Mouse (Mus musculus) heart, embryonic 14.5 days (tissue): Measurements from ENCODE around the gene Evx2. TPM values are rescaled to one million over a fixed set of nuclear protein-coding genes. Genes with fewer than 3 reads are reported as not detected.

Experiments used
- ATAC-seq: fragments of 200-750 bp; cut with Nextera tagmentation; 2 replicates; pipeline ENCODE4 v1.8.0; 2017; ENCODE audit warnings: low read depth, moderate TSS enrichment; ENCODE audit not compliant: insufficient number of reproducible peaks, insufficient read depth, low FRiP score
- H3K27ac ChIP-seq, 2 experiments: fragments of 200-500 bp in 1 of 2; fragments of 300-500 bp in 1 of 2; sonication (generic) in 1 of 2; replicated peaks in 1 of 2; 2 replicates each; pipeline ENCODE4 v1.5.1; 2012 to 2014; ENCODE audit warnings: low read depth in 2 of 2, low read length in 2 of 2, control low read depth in 1 of 2, mild to moderate bottlenecking in 1 of 2, mixed read lengths in 1 of 2; ENCODE audit not compliant: control insufficient read depth in 1 of 2, insufficient read depth in 1 of 2
- H3K27me3 ChIP-seq: fragments of 300-500 bp; sonication (generic); 2 replicates; pipeline ENCODE4 v1.6.1; 2014; ENCODE audit warnings: mild to moderate bottlenecking, low read length, control low read depth; ENCODE audit not compliant: control insufficient read depth, insufficient read depth
- H3K36me3 ChIP-seq: fragments of 300-500 bp; sonication (generic); 2 replicates; pipeline ENCODE4 v1.6.1; 2014; ENCODE audit warnings: mild to moderate bottlenecking, control low read depth, low read length, mixed read lengths; ENCODE audit not compliant: control insufficient read depth, insufficient read depth
- H3K4me1 ChIP-seq, 2 experiments: fragments of 200-500 bp in 1 of 2; fragments of 300-500 bp in 1 of 2; sonication (generic) in 1 of 2; 2 replicates each; pipeline ENCODE4 v1.6.1; 2012 to 2014; ENCODE audit warnings: low read length in 2 of 2, control low read depth in 1 of 2, mixed read lengths in 1 of 2; ENCODE audit not compliant: control insufficient read depth in 2 of 2, insufficient read depth in 2 of 2
- H3K4me2 ChIP-seq: fragments of 300-500 bp; sonication (generic); 2 replicates; pipeline ENCODE4 v1.6.1; 2014; ENCODE audit warnings: mild to moderate bottlenecking, low read length
- H3K4me3 ChIP-seq, 2 experiments: fragments of 200-500 bp in 1 of 2; fragments of 300-500 bp in 1 of 2; sonication (generic) in 1 of 2; 2 replicates each; pipeline ENCODE4 v1.5.1; 2012 to 2014; ENCODE audit warnings: low read length in 2 of 2, mild to moderate bottlenecking in 2 of 2, control low read depth in 1 of 2, low read depth in 1 of 2, moderate library complexity in 1 of 2; ENCODE audit not compliant: control insufficient read depth in 1 of 2, insufficient read depth in 1 of 2
- H3K9ac ChIP-seq: fragments of 300-500 bp; sonication (generic); 2 replicates; pipeline ENCODE4 v1.6.1; 2014; ENCODE audit warnings: mild to moderate bottlenecking, low read length
- H3K9me3 ChIP-seq: fragments of 300-500 bp; sonication (generic); 2 replicates; pipeline ENCODE4 v1.6.1; 2016; ENCODE audit warnings: low read length, control low read depth; ENCODE audit not compliant: control insufficient read depth
- WGBS: fragments of 180-500 bp; shearing (Covaris S2); extraction: QIAGEN DNeasy Blood & Tissue Kit; methylation state at CpG from one replicate; pipeline ENCODE4 v1.1.7; 2014; 5-methylcytosine and 5-hydroxymethylcytosine counted together
- polyA plus RNA-seq: library from polyadenylated mRNA; unstranded; fragments of >200 nt; fragmentation: Nextera tagmentation; extraction: Ambion mirVana; gene quantifications from 2 replicates; pipeline ENCODE4 v1.2.1, GENCODE M21; 2014

The Evx2 gene
- polyA plus RNA-seq, 1 experiment from 2014 or later: not detected

DNA sequence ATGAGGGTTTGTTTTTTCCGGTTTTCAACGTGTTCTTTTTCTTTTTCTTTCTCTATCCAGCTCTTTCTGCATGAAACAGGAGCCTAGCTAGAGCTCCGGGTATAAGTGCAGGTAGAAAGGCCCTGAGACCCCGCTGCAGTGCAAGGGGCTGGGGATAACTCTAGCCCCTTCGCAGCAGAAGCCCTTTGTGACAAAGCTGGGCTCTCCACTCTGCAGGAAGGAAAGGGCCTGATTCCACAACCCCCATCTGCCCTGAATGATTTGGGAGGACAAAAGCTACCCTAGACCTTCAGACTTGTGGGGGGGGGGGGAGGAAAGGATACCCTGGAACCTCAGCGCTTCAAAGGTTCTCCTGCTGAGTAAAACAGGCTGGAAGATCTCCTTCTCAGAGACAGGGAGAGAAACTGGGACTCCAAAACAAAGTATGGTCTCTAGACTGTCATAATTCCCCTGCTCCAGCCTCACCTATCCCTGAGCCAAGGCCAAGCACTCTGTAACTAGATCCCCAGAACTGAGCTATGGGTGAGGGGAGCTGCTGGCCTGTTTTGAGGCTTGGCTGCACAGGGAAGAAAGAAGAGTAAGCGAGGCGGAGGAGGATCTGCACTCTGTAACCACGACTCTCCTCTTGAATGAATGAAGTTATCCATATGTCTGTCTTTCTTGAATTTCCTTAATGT is 17.2 kb upstream of the Evx2 start:
- Histone ChIP-seq H3K4me2 (no peak overlapping the region), H3K27ac (no peak overlapping the region), H3K4me3 (no peak overlapping the region), H3K4me1 (peaks cover 2 to 5% of the 10 kb centered on the region in 2 experiments; a peak in 2 of 4 replicates), H3K9ac (no peak overlapping the region), H3K36me3 (no peaks in the 10 kb centered on the region), H3K27me3 (peaks cover 100% of the 10 kb centered on the region), H3K9me3 (no peaks in the 10 kb centered on the region)
- WGBS: 4% methylated on average over 9 of the region's 9 CpGs
- no peak for ATAC-seq

GRCm38 (mm10) chr2:74675666-74676282 is 16.4 kb upstream of the Evx2 start:
- Histone ChIP-seq H3K4me1 (peaks cover 2 to 5% of the 10 kb centered on the region in 2 experiments; a peak in 2 of 4 replicates), H3K4me3 (no peak overlapping the region), H3K27me3 (peaks cover 100% of the 10 kb centered on the region), H3K36me3 (no peaks in the 10 kb centered on the region), H3K4me2 (no peak overlapping the region), H3K27ac (no peak overlapping the region), H3K9me3 (no peaks in the 10 kb centered on the region), H3K9ac (no peak overlapping the region)
- ATAC-seq: no peak
- WGBS: 5% methylated on average over 24 of the region's 24 CpGs

DNA sequence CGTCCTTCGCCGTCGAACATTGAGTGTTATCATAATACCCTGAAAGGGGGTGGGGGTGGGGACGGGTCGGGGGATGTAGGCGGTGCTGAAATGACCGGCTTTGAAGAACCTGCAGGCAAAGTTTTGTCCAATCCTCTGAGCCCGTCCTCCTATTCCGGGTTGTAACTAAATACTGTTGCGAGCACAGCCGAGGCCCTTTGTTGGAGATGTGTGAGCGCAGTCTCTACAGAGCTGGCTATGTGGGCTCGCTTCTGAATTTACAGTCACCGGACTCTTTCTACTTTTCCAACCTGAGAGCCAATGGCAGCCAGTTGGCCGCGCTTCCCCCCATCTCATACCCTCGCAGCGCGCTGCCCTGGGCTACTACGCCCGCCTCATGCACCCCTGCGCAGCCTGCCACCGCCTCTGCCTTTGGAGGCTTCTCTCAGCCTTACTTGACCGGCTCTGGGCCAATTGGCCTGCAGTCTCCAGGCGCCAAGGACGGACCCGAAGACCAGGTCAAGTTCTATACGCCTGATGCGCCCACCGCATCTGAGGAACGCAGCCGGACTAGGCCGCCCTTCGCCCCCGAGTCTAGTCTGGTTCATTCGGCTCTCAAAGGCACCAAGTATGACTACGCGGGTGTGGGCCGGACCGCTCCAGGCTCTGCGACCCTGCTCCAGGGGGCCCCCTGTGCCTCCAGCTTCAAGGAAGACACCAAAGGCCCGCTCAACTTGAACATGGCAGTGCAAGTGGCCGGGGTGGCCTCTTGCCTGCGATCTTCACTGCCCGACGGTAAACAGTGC is 15.7 kb upstream of the Evx2 start, which contains the start of gene Hoxd12:
Gene Hoxd12 (plus strand): TSS at position 133 of the 785 bp plus-strand sequence.
- Histone ChIP-seq H3K9me3 (no peaks in the 10 kb centered on the region), H3K4me3 (no peak within 1 kb of the TSS), H3K27ac (no peak within 1 kb of the TSS), H3K27me3 (peaks cover 99% of the 10 kb centered on the region), H3K9ac (no peak within 1 kb of the TSS), H3K4me2 (no peak within 1 kb of the TSS), H3K4me1 (peaks cover 2 to 5% of the 10 kb centered on the region in 2 experiments; a peak in 2 of 4 replicates), H3K36me3 (no peaks in the 10 kb centered on the region)
- no peak for ATAC-seq
- 3% methylated on average over 47 of the region's 47 CpGs for WGBS

DNA sequence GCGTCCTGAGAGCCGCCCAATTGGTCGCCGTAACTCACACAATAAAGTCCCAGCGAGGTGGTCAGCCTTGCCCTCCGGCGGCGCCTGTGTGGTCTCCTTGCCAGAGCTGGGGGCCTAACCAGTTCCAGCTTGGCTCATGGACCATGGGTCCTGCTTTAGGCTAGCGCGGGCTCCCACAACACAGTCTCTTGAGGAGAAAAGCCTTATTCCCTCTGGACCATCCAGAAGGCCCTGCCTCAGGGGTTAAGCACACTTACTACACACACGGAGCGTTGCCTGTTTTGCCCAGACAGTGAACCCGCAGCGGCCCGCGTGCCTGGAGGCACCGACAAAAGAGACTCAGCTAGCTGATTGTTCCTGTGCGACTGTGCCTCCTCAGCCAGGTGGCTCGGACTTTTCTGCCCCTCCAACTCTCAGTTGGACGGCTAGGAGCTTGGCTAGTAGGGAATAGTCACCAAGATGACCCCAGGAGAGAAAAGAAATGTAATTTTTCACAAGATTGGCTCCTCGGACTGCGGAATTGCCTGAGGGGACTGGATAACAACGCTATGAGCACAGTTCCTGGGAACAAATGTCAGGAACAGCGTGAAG is 14.6 kb upstream of the Evx2 start:
- Histone ChIP-seq H3K9ac (no peak overlapping the region), H3K9me3 (no peaks in the 10 kb centered on the region), H3K36me3 (no peaks in the 10 kb centered on the region), H3K27ac (no peak overlapping the region), H3K4me1 (peaks cover 0 to 2% of the 10 kb centered on the region in 2 experiments; a peak in 2 of 4 replicates), H3K27me3 (peaks cover 99% of the 10 kb centered on the region), H3K4me2 (no peak overlapping the region), H3K4me3 (no peak overlapping the region)
- no peak for ATAC-seq
- 2% methylated on average over 24 of the region's 24 CpGs for WGBS

- WGBS: 3% methylated on average over 39 of the region's 40 CpGs
- Histone ChIP-seq H3K27me3 (peaks cover 99% of the 10 kb centered on the region), H3K27ac (no peak overlapping the region), H3K4me3 (peak overlapping the region; percentile 34 to 37), H3K4me2 (peak overlapping the region; percentile 73), H3K36me3 (no peaks in the 10 kb centered on the region), H3K9ac (peak overlapping the region; percentile 54), H3K9me3 (no peaks in the 10 kb centered on the region), H3K4me1 (peaks cover 5 to 11% of the 10 kb centered on the region in 2 experiments)
- ATAC-seq: peak; percentile 49; the same call in 1 of the 2 replicates
Measured at GRCm38 (mm10) chr2:74672481-74673362, 13.4 kb upstream of the Evx2 start.

GRCm38 (mm10) chr2:74671847-74672246 is 12.5 kb upstream of the Evx2 start:
- H3K4me2 ChIP-seq: peak overlapping the region; percentile 18; the same call in 1 of the 2 replicates
- WGBS: 10% methylated on average over 5 of the region's 5 CpGs
- ATAC-seq: no peak

More at GRCm38 (mm10) chr2:74671847-74672246, 12.5 kb upstream of the Evx2 start:
- peaks cover 98% of the 10 kb centered on the region for H3K27me3 ChIP-seq
- H3K9ac ChIP-seq: no peak overlapping the region
- H3K4me1 ChIP-seq: peaks cover 5 to 12% of the 10 kb centered on the region in 2 experiments
- H3K9me3 ChIP-seq: no peaks in the 10 kb centered on the region
- H3K4me3 ChIP-seq: 0 out of 4 replicates have a peak overlapping the region, but pooled peaks of 1 of the 2 experiments have one; percentile 37
- H3K36me3 ChIP-seq: no peaks in the 10 kb centered on the region
- H3K27ac ChIP-seq: no peak overlapping the region
